Mouse (Mus musculus): Measurements from ENCODE around the gene Mink1.

GRCm38 (mm10) chr11:70658942-70659341 lies 96.3 kb downstream of the Mink1 start:
- TF ChIP-seq CTCF (IDR thresholded peaks at IDR 0.05; ENCODE audit: low read depth, low read length) (no peak), GATA1 (IDR thresholded peaks at IDR 0.05; ENCODE audit: borderline replicate concordance, low read length) (no peak), TAL1 (conservative IDR thresholded peaks at IDR 0.05; ENCODE audit: low read depth, low read length) (no peak), POLR2AphosphoS5 (IDR thresholded peaks at IDR 0.05; ENCODE audit: insufficient replicate concordance, low read depth, low read length) (no peak), GATA2 (IDR thresholded peaks at IDR 0.05; ENCODE audit: borderline replicate concordance, low read depth, low read length) (no peak)
